Mouse (Mus musculus) kidney, embryonic 14.5 days (tissue): ENCODE data around the gene Mmp25. TPM values are rescaled to one million over a fixed set of nuclear protein-coding genes. Genes with fewer than 3 reads are reported as not detected.
A peak's percentile ranks its signal among the peaks of the same experiment; 100 is the strongest.

Source experiments
- ATAC-seq: fragments of 200-750 bp; cut with Nextera tagmentation; 2 replicates; pipeline ENCODE4 v1.8.0; 2017; ENCODE audit warnings: moderate number of reproducible peaks, mild to moderate bottlenecking, moderate TSS enrichment, moderate library complexity; ENCODE audit not compliant: low FRiP score, low TSS enrichment
- H3K27ac ChIP-seq: fragments of 300-500 bp; sonication (generic); 2 replicates; pipeline ENCODE4 v1.5.1; 2014; ENCODE audit warnings: low read depth, mild to moderate bottlenecking, low read length, moderate library complexity, mixed read lengths
- H3K27me3 ChIP-seq: fragments of 300-500 bp; sonication (generic); 2 replicates; pipeline ENCODE4 v1.6.1; 2014; ENCODE audit warnings: mild to moderate bottlenecking, low read length; ENCODE audit not compliant: control insufficient read depth, insufficient read depth
- H3K36me3 ChIP-seq: fragments of 300-500 bp; sonication (generic); 2 replicates; pipeline ENCODE4 v1.6.1; 2014; ENCODE audit warnings: low read length, mixed read lengths; ENCODE audit not compliant: control insufficient read depth, insufficient read depth
- H3K4me1 ChIP-seq: fragments of 300-500 bp; sonication (generic); 2 replicates; pipeline ENCODE4 v1.6.1; 2014; ENCODE audit warnings: low read length, mixed read lengths; ENCODE audit not compliant: control insufficient read depth, insufficient read depth
- H3K4me2 ChIP-seq: fragments of 300-500 bp; sonication (generic); replicated peaks from 2 replicates; pipeline ENCODE4 v1.6.1; 2014; ENCODE audit warnings: low read depth, mild to moderate bottlenecking, low read length
- H3K4me3 ChIP-seq: fragments of 300-500 bp; sonication (generic); 2 replicates; pipeline ENCODE4 v1.5.1; 2014; ENCODE audit warnings: mild to moderate bottlenecking, low read length
- H3K9ac ChIP-seq: fragments of 300-500 bp; sonication (generic); 2 replicates; pipeline ENCODE4 v1.6.1; 2014; ENCODE audit warnings: low read depth, mild to moderate bottlenecking, low read length, moderate library complexity
- H3K9me3 ChIP-seq: fragments of 300-500 bp; sonication (generic); 2 replicates; pipeline ENCODE4 v1.6.1; 2016; ENCODE audit warnings: low read length; ENCODE audit not compliant: control insufficient read depth
- WGBS: fragments of 180-500 bp; shearing (Covaris S2); extraction: QIAGEN DNeasy Blood & Tissue Kit; methylation state at CpG from one replicate; pipeline ENCODE4 v1.1.7; 2014; 5-methylcytosine and 5-hydroxymethylcytosine counted together
- polyA plus RNA-seq: library from polyadenylated mRNA; unstranded; fragments of >200 nt; fragmentation: Nextera tagmentation; extraction: Ambion mirVana; gene quantifications from 2 replicates; pipeline ENCODE4 v1.2.1, GENCODE M21; 2014

The Mmp25 gene
- polyA plus RNA-seq, result 0.46 and 1.3 TPM in 2 replicates

GRCm38 (mm10) chr17:23644613-23645495, at the start of gene Mmp25:
TSS of gene Mmp25 (minus strand) at chr17:23645277.
- peak within 1 kb of the TSS; percentile 19; the same call in 1 of the 2 replicates for H3K9ac ChIP-seq
- H3K4me2 ChIP-seq, result peak within 1 kb of the TSS; percentile 64
- ATAC-seq, result peak; percentile 69
- WGBS, result 1% methylated on average over 58 of the region's 58 CpGs
- H3K4me3 ChIP-seq, result peak within 1 kb of the TSS; percentile 43
- no peaks in the 10 kb centered on the region for H3K36me3 ChIP-seq
- no peak within 1 kb of the TSS for H3K27ac ChIP-seq
- H3K4me1 ChIP-seq, result no peaks in the 10 kb centered on the region
- peaks cover 3% of the 10 kb centered on the region; the same call in 1 of the 2 replicates for H3K27me3 ChIP-seq
- 0 out of 2 replicates have a peak, but pooled peaks cover 2% of the 10 kb centered on the region for H3K9me3 ChIP-seq

- no peaks in the 10 kb centered on the region for H3K9me3 ChIP-seq
- WGBS, result 32% methylated on average over 1 of the region's 1 CpGs
- no peak overlapping the region for H3K4me3 ChIP-seq
- peaks cover 12% of the 10 kb centered on the region for H3K27me3 ChIP-seq
- H3K4me2 ChIP-seq, result no peak overlapping the region
- peak overlapping the region; percentile 1; the same call in 1 of the 2 replicates for H3K27ac ChIP-seq
- H3K4me1 ChIP-seq, result peaks cover 13% of the 10 kb centered on the region
- H3K9ac ChIP-seq, result no peak overlapping the region
- no peak for ATAC-seq
- H3K36me3 ChIP-seq, result no peaks in the 10 kb centered on the region
Measured at GRCm38 (mm10) chr17:23694491-23694890, 49.4 kb upstream of the Mmp25 start.

DNA sequence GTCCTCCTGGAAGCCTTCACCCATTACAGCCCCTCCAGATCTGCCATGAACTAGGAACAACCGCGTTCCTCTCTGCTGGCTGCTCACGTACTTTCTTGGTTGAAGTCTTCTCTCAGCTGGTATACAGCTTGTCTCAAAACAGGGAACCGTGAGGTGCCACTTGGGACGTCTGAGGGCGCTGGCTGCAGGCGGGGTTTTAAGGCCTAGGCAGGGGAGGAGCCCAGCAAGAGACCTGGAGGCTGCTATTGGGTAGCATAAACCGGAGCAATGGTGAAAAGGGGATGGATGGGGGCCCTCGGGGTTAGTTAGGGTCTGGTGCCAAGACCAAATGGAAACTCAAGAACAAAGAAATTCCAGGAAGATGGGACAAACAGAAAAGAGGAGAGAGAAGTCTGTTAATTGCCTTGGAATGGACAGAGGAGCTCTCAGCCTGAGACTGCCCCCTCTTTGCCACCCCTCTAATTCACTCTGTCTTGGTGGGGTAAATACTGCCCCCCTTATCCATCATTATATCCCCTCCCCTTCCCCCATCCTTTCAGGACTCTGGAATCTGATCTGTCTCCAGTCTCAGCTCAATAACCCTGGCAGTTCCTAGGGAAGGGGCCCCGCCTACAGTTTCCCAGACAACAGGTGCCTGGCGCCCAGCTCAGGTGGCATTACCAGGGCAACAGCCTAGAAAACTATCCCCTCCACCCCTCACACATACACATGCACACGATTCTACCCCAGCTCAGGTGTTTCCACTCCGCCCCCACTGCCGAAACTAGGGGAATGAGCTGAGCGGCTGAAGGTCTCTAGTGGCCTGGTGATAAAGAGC, 39.0 kb upstream of the Mmp25 start, which contains the start of gene Cldn9:
Cldn9 (minus strand) TSS at position 171 of the 817 bp plus-strand sequence.
- peak; percentile 94 for ATAC-seq

GRCm38 (mm10) chr17:23683226-23683625, 38.1 kb upstream of the Mmp25 start:
- peak overlapping the region; percentile 64 for H3K9ac ChIP-seq
- H3K36me3 ChIP-seq, result no peaks in the 10 kb centered on the region
- peak overlapping the region; percentile 31 for H3K4me3 ChIP-seq
- peaks cover 27% of the 10 kb centered on the region for H3K27me3 ChIP-seq
- ATAC-seq, result 0 out of 2 replicates have a peak, but pooled peaks have one; percentile 1
- H3K4me2 ChIP-seq, result peak overlapping the region; percentile 56
- H3K27ac ChIP-seq, result peak overlapping the region; percentile 78
- H3K9me3 ChIP-seq, result no peaks in the 10 kb centered on the region
- 6% methylated on average over 15 of the region's 15 CpGs for WGBS
- H3K4me1 ChIP-seq, result peaks cover 24% of the 10 kb centered on the region; the same call in 1 of the 2 replicates

More for the DNA sequence above, 39.0 kb upstream of the Mmp25 start, which contains the start of gene Cldn9:
- Histone ChIP-seq H3K36me3 (no peaks in the 10 kb centered on the region), H3K27me3 (peaks cover 25% of the 10 kb centered on the region), H3K4me2 (peak within 1 kb of the TSS; percentile 56), H3K4me1 (peaks cover 24% of the 10 kb centered on the region; the same call in 1 of the 2 replicates), H3K4me3 (peak within 1 kb of the TSS; percentile 31), H3K27ac (peak within 1 kb of the TSS; percentile 78), H3K9me3 (no peaks in the 10 kb centered on the region), H3K9ac (peak within 1 kb of the TSS; percentile 64)
- WGBS, result 7% methylated on average over 15 of the region's 15 CpGs

- Histone ChIP-seq H3K36me3 (no peaks in the 10 kb centered on the region), H3K27me3 (peaks cover 27% of the 10 kb centered on the region), H3K4me3 (peak overlapping the region; percentile 31), H3K9me3 (no peaks in the 10 kb centered on the region), H3K27ac (no peak overlapping the region), H3K4me1 (peaks cover 28% of the 10 kb centered on the region; the same call in 1 of the 2 replicates), H3K4me2 (peak overlapping the region; percentile 56), H3K9ac (peak overlapping the region; percentile 64)
- no peak for ATAC-seq
- WGBS, result 47% methylated on average over 3 of the region's 3 CpGs
Measured at GRCm38 (mm10) chr17:23682530-23682929, 37.5 kb upstream of the Mmp25 start.

DNA sequence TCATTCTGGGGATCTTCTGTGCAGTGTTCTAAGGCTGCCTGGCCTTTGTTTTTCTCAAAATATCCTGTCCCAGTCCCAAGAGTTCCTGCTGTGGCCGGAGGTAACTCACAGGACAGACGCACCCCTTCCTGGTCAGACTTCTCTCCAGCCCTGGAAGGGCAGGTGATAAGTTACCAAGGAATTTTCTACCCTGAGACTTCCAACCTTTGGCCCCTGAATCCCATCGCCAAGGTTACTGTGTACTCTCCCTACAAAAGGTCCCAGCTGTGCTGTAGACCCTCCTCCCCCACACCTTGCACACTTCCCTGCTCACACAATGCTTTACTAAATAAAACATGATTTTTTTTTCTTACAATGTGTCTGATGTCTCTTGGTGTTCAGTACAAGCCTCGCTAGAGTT, 37.0 kb upstream of the Mmp25 start:
- no peaks in the 10 kb centered on the region for H3K9me3 ChIP-seq
- H3K4me1 ChIP-seq, result peaks cover 30% of the 10 kb centered on the region; the same call in 1 of the 2 replicates
- 23% methylated on average over 4 of the region's 4 CpGs for WGBS
- peak overlapping the region; percentile 31 for H3K4me3 ChIP-seq
- no peak for ATAC-seq
- peak overlapping the region; percentile 56 for H3K4me2 ChIP-seq
- H3K27ac ChIP-seq, result no peak overlapping the region
- 0 out of 2 replicates have a peak overlapping the region, but pooled peaks have one; percentile 18 for H3K9ac ChIP-seq
- no peaks in the 10 kb centered on the region for H3K36me3 ChIP-seq
- peaks cover 27% of the 10 kb centered on the region for H3K27me3 ChIP-seq

GRCm38 (mm10) chr17:23681086-23681485, 36.0 kb upstream of the Mmp25 start:
- Histone ChIP-seq H3K4me2 (peak overlapping the region; percentile 56), H3K4me1 (peaks cover 36% of the 10 kb centered on the region; the same call in 1 of the 2 replicates), H3K4me3 (peak overlapping the region; percentile 41; the same call in 1 of the 2 replicates), H3K9ac (no peak overlapping the region), H3K9me3 (no peaks in the 10 kb centered on the region), H3K36me3 (no peaks in the 10 kb centered on the region), H3K27ac (no peak overlapping the region), H3K27me3 (peaks cover 27% of the 10 kb centered on the region)
- ATAC-seq, result no peak
- WGBS, result 58% methylated on average over 10 of the region's 10 CpGs

DNA sequence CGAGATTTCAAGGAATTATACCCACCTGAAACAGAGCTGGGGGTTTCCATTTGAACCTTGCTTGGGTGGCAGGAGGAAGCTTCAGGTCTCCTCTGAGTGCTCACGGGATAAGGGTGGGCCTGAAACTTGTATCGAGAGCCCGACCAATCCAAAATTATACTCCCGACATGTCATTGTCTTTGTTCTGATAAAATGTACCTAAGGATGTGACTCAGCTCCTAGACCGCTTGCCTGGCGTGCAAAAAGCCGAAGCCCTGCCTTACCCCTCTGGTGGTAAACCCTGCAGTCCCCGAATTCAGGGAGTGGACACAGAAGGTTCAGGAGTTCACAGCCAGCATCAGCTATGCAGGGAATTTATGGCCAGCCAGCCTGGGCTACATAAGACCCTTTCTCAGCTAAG, 35.3 kb upstream of the Mmp25 start:
- peak overlapping the region; percentile 57; the same call in 1 of the 2 replicates for H3K9ac ChIP-seq
- peak overlapping the region; percentile 56 for H3K4me2 ChIP-seq
- ATAC-seq, result no peak
- H3K27ac ChIP-seq, result no peak overlapping the region
- H3K36me3 ChIP-seq, result no peaks in the 10 kb centered on the region
- peak overlapping the region; percentile 41 for H3K4me3 ChIP-seq
- H3K9me3 ChIP-seq, result no peaks in the 10 kb centered on the region
- peaks cover 44% of the 10 kb centered on the region; the same call in 1 of the 2 replicates for H3K4me1 ChIP-seq
- 66% methylated on average over 9 of the region's 9 CpGs for WGBS
- H3K27me3 ChIP-seq, result peaks cover 27% of the 10 kb centered on the region
